Mouse (Mus musculus): ENCODE data around the gene Dhx30. TPM values are rescaled to one million over a fixed set of nuclear protein-coding genes. Genes with fewer than 3 reads are reported as not detected.

The Dhx30 gene
- polyA plus RNA-seq, 1 experiment from 2014 or later: 134 TPM

GRCm38 (mm10) chr9:110116977-110117778 lies 452 bp downstream of the Dhx30 start, which contains the start of gene Smarcc1:
Gene Smarcc1 (plus strand): TSS chr9:110117708.
- no peaks in the 10 kb centered on the region for H3K27me3 ChIP-seq (replicated peaks; ENCODE audit: control insufficient read depth, insufficient read depth, low read length)
- DNase-seq (ENCODE audit: low spot score) (peak; percentile 97), ATAC-seq (replicated peaks; ENCODE audit: low FRiP score, low TSS enrichment, low read depth) (peak; percentile 97)
- H3K27ac ChIP-seq (ENCODE audit: low read depth): peak within 1 kb of the TSS; percentile 95
- no peaks in the 10 kb centered on the region for H3K9me3 ChIP-seq (ENCODE audit: control insufficient read depth, low read length)
- H3K36me3 ChIP-seq (ENCODE audit: control insufficient read depth, insufficient read depth, low read length): peaks cover 28% of the 10 kb centered on the region
- WGBS: under 1% methylated on average over 78 of the region's 79 CpGs
- peak within 1 kb of the TSS; percentile 81 for H3K4me2 ChIP-seq (ENCODE audit: low read length)
- peaks cover 10% of the 10 kb centered on the region for H3K4me1 ChIP-seq (replicated peaks; ENCODE audit: control insufficient read depth, insufficient read depth, low read length)
- H3K4me3 ChIP-seq (ENCODE audit: low read depth, low read length): peak within 1 kb of the TSS; percentile 95
- peak within 1 kb of the TSS; percentile 89 for H3K9ac ChIP-seq (ENCODE audit: low read length)

GRCm38 (mm10) chr9:110116353-110116976 lies 1.2 kb downstream of the Dhx30 start:
- peak overlapping the region; percentile 81 for H3K4me2 ChIP-seq (ENCODE audit: low read length)
- H3K9me3 ChIP-seq (ENCODE audit: control insufficient read depth, low read length): no peaks in the 10 kb centered on the region
- peaks cover 10% of the 10 kb centered on the region for H3K4me1 ChIP-seq (replicated peaks; ENCODE audit: control insufficient read depth, insufficient read depth, low read length)
- no peak for DNase-seq (ENCODE audit: low spot score)
- peak overlapping the region; percentile 95 for H3K4me3 ChIP-seq (ENCODE audit: low read depth, low read length)
- WGBS: 6% methylated on average over 10 of the region's 10 CpGs
- no peaks in the 10 kb centered on the region for H3K27me3 ChIP-seq (replicated peaks; ENCODE audit: control insufficient read depth, insufficient read depth, low read length)
- peak overlapping the region; percentile 95 for H3K27ac ChIP-seq (ENCODE audit: low read depth)
- peaks cover 35% of the 10 kb centered on the region for H3K36me3 ChIP-seq (ENCODE audit: control insufficient read depth, insufficient read depth, low read length)
- ATAC-seq (replicated peaks; ENCODE audit: low FRiP score, low TSS enrichment, low read depth): no peak
- H3K9ac ChIP-seq (ENCODE audit: low read length): peak overlapping the region; percentile 89

- peak overlapping the region; percentile 77 for H3K4me2 ChIP-seq (ENCODE audit: low read length)
- peak overlapping the region; percentile 99 for H3K4me3 ChIP-seq (ENCODE audit: low read depth, low read length)
- peak overlapping the region; percentile 91 for H3K9ac ChIP-seq (ENCODE audit: low read length)
- DNase-seq (ENCODE audit: low spot score): peak; percentile 95
- no peaks in the 10 kb centered on the region for H3K9me3 ChIP-seq (ENCODE audit: control insufficient read depth, low read length)
- peak overlapping the region; percentile 27; the same call in 1 of the 2 replicates for H3K27ac ChIP-seq (ENCODE audit: low read depth)
- peak; percentile 93 for ATAC-seq (replicated peaks; ENCODE audit: low FRiP score, low TSS enrichment, low read depth)
- H3K27me3 ChIP-seq (replicated peaks; ENCODE audit: control insufficient read depth, insufficient read depth, low read length): no peaks in the 10 kb centered on the region
- H3K4me1 ChIP-seq (replicated peaks; ENCODE audit: control insufficient read depth, insufficient read depth, low read length): 0 out of 2 replicates have a peak, but pooled peaks cover 3% of the 10 kb centered on the region
- peaks cover 74% of the 10 kb centered on the region for H3K36me3 ChIP-seq (ENCODE audit: control insufficient read depth, insufficient read depth, low read length)
- WGBS: 3% methylated on average over 41 of the region's 41 CpGs
Observed at GRCm38 (mm10) chr9:110100627-110101600, 16.7 kb downstream of the Dhx30 start.

GRCm38 (mm10) chr9:110097791-110098190 lies 19.8 kb downstream of the Dhx30 start:
- Histone ChIP-seq H3K4me3 (ENCODE audit: low read depth, low read length) (no peak overlapping the region), H3K9ac (ENCODE audit: low read length) (no peak overlapping the region), H3K36me3 (ENCODE audit: control insufficient read depth, insufficient read depth, low read length) (peaks cover 74% of the 10 kb centered on the region), H3K9me3 (ENCODE audit: control insufficient read depth, low read length) (no peaks in the 10 kb centered on the region), H3K27me3 (replicated peaks; ENCODE audit: control insufficient read depth, insufficient read depth, low read length) (no peaks in the 10 kb centered on the region), H3K4me2 (ENCODE audit: low read length) (no peak overlapping the region), H3K27ac (ENCODE audit: low read depth) (no peak overlapping the region), H3K4me1 (replicated peaks; ENCODE audit: control insufficient read depth, insufficient read depth, low read length) (0 out of 2 replicates have a peak, but pooled peaks cover 3% of the 10 kb centered on the region)
- ATAC-seq (replicated peaks; ENCODE audit: low FRiP score, low TSS enrichment, low read depth) (no peak), DNase-seq (ENCODE audit: low spot score) (no peak)
- 93% methylated on average over 3 of the region's 3 CpGs for WGBS

GRCm38 (mm10) chr9:110094761-110095160 lies 22.9 kb downstream of the Dhx30 start:
- no peak overlapping the region for H3K9ac ChIP-seq (ENCODE audit: low read length)
- WGBS: 98% methylated on average over 4 of the region's 4 CpGs
- H3K4me3 ChIP-seq (ENCODE audit: low read depth, low read length): no peak overlapping the region
- no peak for ATAC-seq (replicated peaks; ENCODE audit: low FRiP score, low TSS enrichment, low read depth)
- H3K27me3 ChIP-seq (replicated peaks; ENCODE audit: control insufficient read depth, insufficient read depth, low read length): no peaks in the 10 kb centered on the region
- no peak overlapping the region for H3K27ac ChIP-seq (ENCODE audit: low read depth)
- H3K36me3 ChIP-seq (ENCODE audit: control insufficient read depth, insufficient read depth, low read length): peaks cover 96% of the 10 kb centered on the region
- no peaks in the 10 kb centered on the region for H3K9me3 ChIP-seq (ENCODE audit: control insufficient read depth, low read length)
- no peak overlapping the region for H3K4me2 ChIP-seq (ENCODE audit: low read length)
- DNase-seq (ENCODE audit: low spot score): no peak
- H3K4me1 ChIP-seq (replicated peaks; ENCODE audit: control insufficient read depth, insufficient read depth, low read length): no peaks in the 10 kb centered on the region

GRCm38 (mm10) chr9:110093303-110093702 lies 24.3 kb downstream of the Dhx30 start:
- H3K27me3 ChIP-seq (replicated peaks; ENCODE audit: control insufficient read depth, insufficient read depth, low read length): no peaks in the 10 kb centered on the region
- H3K4me3 ChIP-seq (ENCODE audit: low read depth, low read length): no peak overlapping the region
- ATAC-seq (replicated peaks; ENCODE audit: low FRiP score, low TSS enrichment, low read depth) (no peak), DNase-seq (ENCODE audit: low spot score) (no peak)
- no peak overlapping the region for H3K4me2 ChIP-seq (ENCODE audit: low read length)
- H3K9me3 ChIP-seq (ENCODE audit: control insufficient read depth, low read length): no peaks in the 10 kb centered on the region
- WGBS: 88% methylated on average over 4 of the region's 4 CpGs
- no peak overlapping the region for H3K27ac ChIP-seq (ENCODE audit: low read depth)
- H3K9ac ChIP-seq (ENCODE audit: low read length): no peak overlapping the region
- no peaks in the 10 kb centered on the region for H3K4me1 ChIP-seq (replicated peaks; ENCODE audit: control insufficient read depth, insufficient read depth, low read length)
- peaks cover 96% of the 10 kb centered on the region for H3K36me3 ChIP-seq (ENCODE audit: control insufficient read depth, insufficient read depth, low read length)

GRCm38 (mm10) chr9:110085693-110086092 lies 31.9 kb downstream of the Dhx30 start:
- H3K27me3 ChIP-seq (replicated peaks; ENCODE audit: control insufficient read depth, insufficient read depth, low read length): no peaks in the 10 kb centered on the region
- no peak overlapping the region for H3K4me3 ChIP-seq (ENCODE audit: low read depth, low read length)
- H3K9me3 ChIP-seq (ENCODE audit: control insufficient read depth, low read length): no peaks in the 10 kb centered on the region
- no peak overlapping the region for H3K27ac ChIP-seq (ENCODE audit: low read depth)
- H3K36me3 ChIP-seq (ENCODE audit: control insufficient read depth, insufficient read depth, low read length): peaks cover 98% of the 10 kb centered on the region
- 92% methylated on average over 8 of the region's 8 CpGs for WGBS
- DNase-seq (ENCODE audit: low spot score) (no peak), ATAC-seq (replicated peaks; ENCODE audit: low FRiP score, low TSS enrichment, low read depth) (no peak)
- no peak overlapping the region for H3K4me2 ChIP-seq (ENCODE audit: low read length)
- H3K4me1 ChIP-seq (replicated peaks; ENCODE audit: control insufficient read depth, insufficient read depth, low read length): no peaks in the 10 kb centered on the region; the same call in 1 of the 2 replicates
- H3K9ac ChIP-seq (ENCODE audit: low read length): no peak overlapping the region

Measured in intestine, embryonic 14.5 days (tissue).